Mouse (Mus musculus): ENCODE results near the gene Agbl4. TPM values are rescaled to one million over a fixed set of nuclear protein-coding genes. Genes with fewer than 3 reads are reported as not detected.

The Agbl4 gene
- total and polyA plus RNA-seq, 3 experiments = not detected

DNA sequence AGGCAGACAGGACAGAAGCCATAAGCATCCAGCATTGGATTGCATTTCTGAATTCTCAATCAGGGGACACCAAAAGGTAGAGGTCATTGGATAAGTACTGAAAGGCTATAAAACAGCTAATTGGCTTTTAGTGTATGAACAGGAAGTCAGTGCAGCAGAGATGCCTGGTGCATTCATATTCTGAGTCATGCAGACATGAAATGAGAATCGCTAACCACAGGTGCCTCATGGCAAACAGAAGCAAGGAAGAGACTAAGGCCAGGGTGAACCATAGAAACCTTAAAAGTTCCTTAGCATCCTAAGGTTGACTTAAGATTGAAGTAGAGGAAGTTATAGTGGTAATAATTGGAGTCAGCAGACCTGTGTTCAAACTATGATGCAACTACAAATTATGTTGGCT is 687.9 kb downstream of the Agbl4 start:
- no peaks in the 10 kb centered on the region for H3K79me2 ChIP-seq (ENCODE audit: control insufficient read depth, insufficient read depth, low read length, poor library complexity)
- no peaks in the 10 kb centered on the region for H3K27me3 ChIP-seq (ENCODE audit: control insufficient read depth in 1 of 2, insufficient read depth in 2 of 2, low read length in 2 of 2)
- no peak overlapping the region for H3K4me3 ChIP-seq (ENCODE audit: control insufficient read depth in 1 of 2, insufficient read depth in 1 of 2, low read depth in 2 of 2, low read length in 2 of 2)
- no peak for DNase-seq (ENCODE audit: low read depth, low spot score)
- H3K36me3 ChIP-seq (ENCODE audit: control insufficient read depth in 1 of 2, insufficient read depth in 2 of 2, low read length in 2 of 2) = no peaks in the 10 kb centered on the region
- TF ChIP-seq ZC3H11A (IDR thresholded peaks at IDR 0.05; ENCODE audit: low read depth, low read length) (no peak), JUND (IDR thresholded peaks at IDR 0.05; ENCODE audit: low read depth, low read length) (no peak), POLR2A (IDR thresholded peaks at IDR 0.05; ENCODE audit: control insufficient read depth in 1 of 2, insufficient read depth in 1 of 2, low read depth in 1 of 2, low read length in 2 of 2, poor library complexity in 1 of 2) (no peak), POLR2AphosphoS5 (IDR thresholded peaks at IDR 0.05; ENCODE audit: borderline replicate concordance, low read depth, low read length) (no peak), RAD21 (IDR thresholded peaks at IDR 0.05; ENCODE audit: low read depth, low read length) (no peak), CTCF (IDR thresholded peaks at IDR 0.05 in 2 of 3, conservative IDR thresholded peaks at IDR 0.05 in 1 of 3; ENCODE audit: control insufficient read depth in 1 of 3, insufficient read depth in 1 of 3, low read depth in 2 of 3, low read length in 3 of 3, poor library complexity in 1 of 3, severe bottlenecking in 1 of 3) (no peak), USF1 (IDR thresholded peaks at IDR 0.05; ENCODE audit: low read depth, low read length) (no peak), MYB (IDR thresholded peaks at IDR 0.05; ENCODE audit: low read depth, low read length) (no peak), GATA1 (IDR thresholded peaks at IDR 0.05; ENCODE audit: low read depth, low read length) (no peak), ETS1 (IDR thresholded peaks at IDR 0.05; ENCODE audit: low read depth, low read length) (no peak), USF2 (IDR thresholded peaks at IDR 0.05; ENCODE audit: borderline replicate concordance in 1 of 2, insufficient read depth in 1 of 2, low read depth in 1 of 2, low read length in 2 of 2) (no peak), MEF2A (IDR thresholded peaks at IDR 0.05; ENCODE audit: extremely low read depth, insufficient replicate concordance, low read depth, low read length, poor library complexity, severe bottlenecking) (no peak), ZMIZ1 (IDR thresholded peaks at IDR 0.05; ENCODE audit: low read depth, low read length) (no peak), BHLHE40 (IDR thresholded peaks at IDR 0.05; ENCODE audit: borderline replicate concordance, low read depth, low read length) (no peak), RCOR1 (IDR thresholded peaks at IDR 0.05; ENCODE audit: low read depth, low read length) (no peak)
- no peak overlapping the region for H3K9ac ChIP-seq (ENCODE audit: control insufficient read depth, low read depth, low read length, poor library complexity, severe bottlenecking)
- H3K9me3 ChIP-seq (replicated peaks; ENCODE audit: insufficient read depth, low read length) = no peaks in the 10 kb centered on the region
- no peaks in the 10 kb centered on the region for H3K4me1 ChIP-seq (ENCODE audit: control insufficient read depth in 1 of 2, insufficient read depth in 2 of 2, low read length in 2 of 2)
- H3K27ac ChIP-seq (ENCODE audit: control insufficient read depth, low read depth, low read length) = no peak overlapping the region

DNA sequence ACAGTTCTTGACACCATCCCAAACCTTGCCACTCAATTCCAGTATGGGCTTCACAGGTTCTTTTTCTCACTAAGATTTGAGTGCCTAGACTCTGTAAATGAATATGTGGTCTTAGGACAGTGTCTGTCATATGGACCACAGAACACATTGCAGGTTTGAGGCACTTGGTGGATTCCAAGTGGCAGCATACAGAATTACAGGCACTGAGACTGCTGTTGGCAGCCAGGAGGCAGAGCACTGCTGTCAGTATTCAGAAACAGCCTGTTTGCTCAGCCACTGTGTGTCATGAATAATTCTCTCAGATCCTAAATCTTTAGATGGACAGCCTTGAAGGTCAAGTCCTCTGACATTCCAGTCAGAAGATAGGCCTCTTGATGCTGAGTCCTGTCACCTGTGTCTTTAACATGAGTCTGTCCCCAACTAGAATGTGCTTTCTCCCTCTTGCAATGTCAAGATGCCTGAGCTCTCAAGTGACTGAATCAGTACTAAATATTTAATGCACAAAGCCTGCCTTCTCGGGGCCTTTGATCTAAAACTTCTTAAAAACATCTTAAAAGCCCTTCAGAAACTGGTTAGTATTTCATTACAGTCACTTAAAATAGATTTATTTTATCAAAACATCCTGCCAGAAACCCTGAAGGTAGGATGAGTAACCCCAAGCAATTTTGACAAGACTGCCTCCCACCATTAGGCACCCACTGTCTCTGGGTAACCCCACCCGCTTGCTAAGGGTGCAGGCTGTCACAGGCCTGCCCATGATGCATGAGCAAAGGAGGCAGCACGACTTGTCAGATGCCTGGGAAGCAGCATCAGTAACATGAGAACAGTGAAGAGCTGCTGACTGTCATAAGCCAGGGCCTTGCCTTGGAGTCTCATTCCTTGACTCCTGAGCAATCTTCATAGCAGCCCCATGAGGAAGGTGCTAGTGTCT is 739.0 kb downstream of the Agbl4 start:
- no peak overlapping the region for H3K27ac ChIP-seq (ENCODE audit: control insufficient read depth, low read depth, low read length)
- no peaks in the 10 kb centered on the region for H3K9me3 ChIP-seq (replicated peaks; ENCODE audit: insufficient read depth, low read length)
- no peak for TF ChIP-seq HCFC1 (IDR thresholded peaks at IDR 0.05; ENCODE audit: low read depth, low read length)
- no peak overlapping the region for H3K9ac ChIP-seq (ENCODE audit: control insufficient read depth, low read depth, low read length, poor library complexity, severe bottlenecking)
- H3K79me2 ChIP-seq (ENCODE audit: control insufficient read depth, insufficient read depth, low read length, poor library complexity) = no peaks in the 10 kb centered on the region
- no peak for DNase-seq (ENCODE audit: low read depth, low spot score)
- no peaks in the 10 kb centered on the region for H3K36me3 ChIP-seq (ENCODE audit: control insufficient read depth in 1 of 2, insufficient read depth in 2 of 2, low read length in 2 of 2)
- H3K4me1 ChIP-seq (ENCODE audit: control insufficient read depth in 1 of 2, insufficient read depth in 2 of 2, low read length in 2 of 2) = no peaks in the 10 kb centered on the region
- no peak overlapping the region for H3K4me3 ChIP-seq (ENCODE audit: control insufficient read depth in 1 of 2, insufficient read depth in 1 of 2, low read depth in 2 of 2, low read length in 2 of 2)
- no peaks in the 10 kb centered on the region for H3K27me3 ChIP-seq (ENCODE audit: control insufficient read depth in 1 of 2, insufficient read depth in 2 of 2, low read length in 2 of 2)
